Mouse (Mus musculus) liver, embryonic 16.5 days (tissue): ENCODE results near the gene Fars2. TPM values are rescaled to one million over a fixed set of nuclear protein-coding genes. Genes with fewer than 3 reads are reported as not detected.

Experiments used
- ATAC-seq: fragments of 200-750 bp; cut with Nextera tagmentation; 2 replicates; pipeline ENCODE4 v1.8.0; 2017; ENCODE audit warnings: low read depth, mild to moderate bottlenecking, moderate number of reproducible peaks, moderate library complexity
- H3K27ac ChIP-seq: fragments of 300-500 bp; sonication (generic); 2 replicates; pipeline ENCODE4 v1.5.1; 2014; ENCODE audit warnings: mild to moderate bottlenecking, low read length
- H3K27me3 ChIP-seq: fragments of 300-500 bp; sonication (generic); 2 replicates; pipeline ENCODE4 v1.6.1; 2014; ENCODE audit warnings: low read depth, low read length, mixed read lengths; ENCODE audit not compliant: control insufficient read depth, insufficient read depth
- H3K36me3 ChIP-seq: fragments of 300-500 bp; sonication (generic); 2 replicates; pipeline ENCODE4 v1.6.1; 2014; ENCODE audit warnings: mild to moderate bottlenecking; ENCODE audit not compliant: control insufficient read depth, insufficient read depth
- H3K4me1 ChIP-seq: fragments of 300-500 bp; sonication (generic); 2 replicates; pipeline ENCODE4 v1.6.1; 2014; ENCODE audit warnings: low read depth, low read length, mixed read lengths; ENCODE audit not compliant: control insufficient read depth
- H3K4me2 ChIP-seq: fragments of 300-500 bp; sonication (generic); 2 replicates; pipeline ENCODE4 v1.6.1; 2014; ENCODE audit warnings: low read depth, low read length, mixed read lengths
- H3K4me3 ChIP-seq: fragments of 300-500 bp; sonication (generic); 2 replicates; pipeline ENCODE4 v1.5.1; 2014; ENCODE audit warnings: low read depth, mild to moderate bottlenecking, low read length
- H3K9ac ChIP-seq: fragments of 300-500 bp; sonication (generic); 2 replicates; pipeline ENCODE4 v1.6.1; 2014; ENCODE audit warnings: low read depth, low read length
- H3K9me3 ChIP-seq: fragments of 300-500 bp; sonication (generic); replicated peaks from 2 replicates; pipeline ENCODE4 v1.6.1; 2016; ENCODE audit warnings: low read length; ENCODE audit not compliant: control insufficient read depth
- WGBS: fragments of 180-500 bp; shearing (Covaris S2); extraction: QIAGEN DNeasy Blood & Tissue Kit; methylation state at CpG from one replicate; pipeline ENCODE4 v1.1.7; 2014; ENCODE audit not compliant: insufficient replicate concordance; 5-methylcytosine and 5-hydroxymethylcytosine counted together
- polyA plus RNA-seq: library from polyadenylated mRNA; unstranded; fragments of >200 nt; fragmentation: Nextera tagmentation; extraction: Ambion mirVana; gene quantifications from 2 replicates; pipeline ENCODE4 v1.2.1, GENCODE M21; 2015

The Fars2 gene
- polyA plus RNA-seq, 1 experiment from 2014 or later = 26.0 TPM

DNA sequence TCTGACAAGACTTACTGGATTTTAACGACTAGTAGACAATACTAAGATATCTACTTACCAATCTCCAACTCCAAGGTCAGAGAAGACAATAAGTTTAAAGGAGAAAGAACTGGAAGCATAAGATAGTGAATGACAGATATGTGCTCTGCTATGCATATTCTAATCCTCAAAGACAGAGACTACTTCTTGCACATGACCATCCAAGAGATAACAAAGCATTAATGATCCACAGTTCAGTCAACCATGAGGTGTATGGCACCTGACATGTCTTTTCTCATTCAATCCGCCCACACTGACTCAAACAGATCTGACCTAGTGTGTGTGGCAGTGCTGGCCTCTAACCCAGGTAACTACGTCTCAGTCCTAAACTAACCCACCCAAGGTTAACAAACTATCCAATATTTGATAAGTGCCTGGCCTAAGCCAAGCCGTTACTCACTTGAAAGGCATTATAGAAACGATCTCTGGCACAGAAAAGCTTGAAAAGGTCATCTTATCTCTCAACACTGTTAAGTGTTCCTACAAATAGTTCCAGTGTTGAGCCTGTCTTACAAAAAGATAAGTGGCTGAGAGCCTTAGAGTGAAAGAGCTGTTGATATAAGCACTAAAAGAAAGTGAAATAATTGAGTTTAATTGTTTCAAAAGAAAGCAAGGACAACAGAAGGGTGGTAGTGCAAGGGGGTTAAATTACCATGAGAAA is 20.4 kb upstream of the Fars2 start:
- peak overlapping the region; percentile 56 for H3K27ac ChIP-seq
- peaks cover 14% of the 10 kb centered on the region for H3K4me1 ChIP-seq
- H3K4me3 ChIP-seq = no peak overlapping the region
- H3K36me3 ChIP-seq = no peaks in the 10 kb centered on the region
- H3K9ac ChIP-seq = peak overlapping the region; percentile 6; the same call in 1 of the 2 replicates
- WGBS = 20% methylated on average over 5 of the region's 5 CpGs
- peak; percentile 81 for ATAC-seq
- H3K4me2 ChIP-seq = peak overlapping the region; percentile 1; the same call in 1 of the 2 replicates
- no peaks in the 10 kb centered on the region for H3K27me3 ChIP-seq
- no peaks in the 10 kb centered on the region for H3K9me3 ChIP-seq

GRCm38 (mm10) chr13:36105591-36105990 is 11.6 kb upstream of the Fars2 start:
- no peak overlapping the region for H3K4me3 ChIP-seq
- H3K36me3 ChIP-seq = no peaks in the 10 kb centered on the region
- H3K27me3 ChIP-seq = no peaks in the 10 kb centered on the region
- no peaks in the 10 kb centered on the region for H3K4me1 ChIP-seq
- no peak for ATAC-seq
- H3K9ac ChIP-seq = no peak overlapping the region
- H3K4me2 ChIP-seq = no peak overlapping the region
- 91% methylated on average over 6 of the region's 6 CpGs for WGBS
- H3K27ac ChIP-seq = no peak overlapping the region
- H3K9me3 ChIP-seq = no peaks in the 10 kb centered on the region

DNA sequence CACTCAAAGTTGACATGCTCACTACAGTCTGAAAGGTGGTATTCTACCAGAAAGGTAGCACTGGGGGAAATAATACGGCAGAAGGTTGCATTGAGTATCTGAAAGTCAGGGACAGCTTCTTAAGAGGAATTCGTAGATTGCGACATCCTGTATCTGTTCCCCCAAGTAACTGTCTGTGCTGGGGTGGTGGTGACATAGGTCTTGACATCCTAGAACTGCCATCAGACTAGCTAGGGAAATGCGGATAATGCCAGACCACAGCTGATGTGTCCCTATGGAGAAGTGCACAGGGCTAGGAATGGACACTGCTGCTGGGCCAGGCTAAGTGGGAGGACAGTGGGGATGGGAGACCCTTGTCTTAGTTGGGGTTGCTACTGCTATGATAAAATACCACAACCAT is 8.7 kb upstream of the Fars2 start:
- no peak for ATAC-seq
- Histone ChIP-seq H3K27me3 (no peaks in the 10 kb centered on the region), H3K27ac (no peak overlapping the region), H3K9me3 (no peaks in the 10 kb centered on the region), H3K4me3 (no peak overlapping the region), H3K4me1 (no peaks in the 10 kb centered on the region), H3K36me3 (no peaks in the 10 kb centered on the region), H3K9ac (no peak overlapping the region), H3K4me2 (no peak overlapping the region)
- WGBS = 82% methylated on average over 4 of the region's 4 CpGs

DNA sequence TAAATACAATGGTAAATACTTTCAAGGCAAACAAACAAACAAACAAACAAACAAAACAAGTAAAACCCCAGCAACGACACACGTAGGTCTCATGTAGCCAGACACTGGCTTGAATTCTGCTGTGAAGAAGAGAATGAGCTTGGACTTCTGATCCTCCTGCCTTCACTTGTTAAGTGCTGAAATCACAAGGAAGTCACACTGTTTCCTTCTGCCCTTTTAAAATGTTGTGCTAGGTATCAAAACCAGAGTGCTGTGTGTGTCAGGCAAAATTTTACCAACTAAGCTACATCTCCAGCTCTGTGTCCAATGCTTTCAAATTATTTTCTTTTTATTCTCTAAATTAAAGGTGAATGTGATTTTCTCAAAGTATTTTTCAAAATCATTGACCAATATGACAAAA is 5.9 kb upstream of the Fars2 start:
- no peak for ATAC-seq
- no peak overlapping the region for H3K27ac ChIP-seq
- no peak overlapping the region for H3K4me3 ChIP-seq
- no peak overlapping the region for H3K9ac ChIP-seq
- WGBS = 82% methylated on average over 2 of the region's 2 CpGs
- H3K27me3 ChIP-seq = no peaks in the 10 kb centered on the region
- H3K9me3 ChIP-seq = no peaks in the 10 kb centered on the region
- no peaks in the 10 kb centered on the region for H3K36me3 ChIP-seq
- no peak overlapping the region for H3K4me2 ChIP-seq
- peaks cover 13% of the 10 kb centered on the region for H3K4me1 ChIP-seq

DNA sequence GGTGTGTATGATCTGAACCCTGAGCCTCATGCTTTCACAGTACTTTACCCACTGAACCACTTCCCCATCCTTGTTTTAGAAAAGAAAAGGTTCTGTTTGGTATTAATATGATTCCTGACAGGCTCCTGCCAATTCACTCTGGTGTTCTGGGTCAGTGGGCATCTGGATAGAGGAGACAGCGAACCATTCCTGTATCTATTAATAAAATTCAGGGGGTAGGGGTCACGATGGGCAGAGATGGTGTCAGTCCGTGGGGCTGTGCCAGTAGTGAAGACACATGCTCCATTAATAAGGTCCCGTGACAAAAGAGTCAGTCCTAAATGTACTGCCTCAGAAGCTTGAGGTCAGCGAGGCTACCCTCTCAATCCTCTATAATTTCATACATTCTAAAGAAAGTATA is 4.0 kb upstream of the Fars2 start:
- peaks cover 17% of the 10 kb centered on the region for H3K4me1 ChIP-seq
- no peaks in the 10 kb centered on the region for H3K27me3 ChIP-seq
- WGBS = 75% methylated on average over 5 of the region's 5 CpGs
- no peak overlapping the region for H3K4me3 ChIP-seq
- ATAC-seq = no peak
- H3K36me3 ChIP-seq = no peaks in the 10 kb centered on the region
- no peak overlapping the region for H3K27ac ChIP-seq
- no peaks in the 10 kb centered on the region for H3K9me3 ChIP-seq
- H3K4me2 ChIP-seq = no peak overlapping the region
- H3K9ac ChIP-seq = no peak overlapping the region

DNA sequence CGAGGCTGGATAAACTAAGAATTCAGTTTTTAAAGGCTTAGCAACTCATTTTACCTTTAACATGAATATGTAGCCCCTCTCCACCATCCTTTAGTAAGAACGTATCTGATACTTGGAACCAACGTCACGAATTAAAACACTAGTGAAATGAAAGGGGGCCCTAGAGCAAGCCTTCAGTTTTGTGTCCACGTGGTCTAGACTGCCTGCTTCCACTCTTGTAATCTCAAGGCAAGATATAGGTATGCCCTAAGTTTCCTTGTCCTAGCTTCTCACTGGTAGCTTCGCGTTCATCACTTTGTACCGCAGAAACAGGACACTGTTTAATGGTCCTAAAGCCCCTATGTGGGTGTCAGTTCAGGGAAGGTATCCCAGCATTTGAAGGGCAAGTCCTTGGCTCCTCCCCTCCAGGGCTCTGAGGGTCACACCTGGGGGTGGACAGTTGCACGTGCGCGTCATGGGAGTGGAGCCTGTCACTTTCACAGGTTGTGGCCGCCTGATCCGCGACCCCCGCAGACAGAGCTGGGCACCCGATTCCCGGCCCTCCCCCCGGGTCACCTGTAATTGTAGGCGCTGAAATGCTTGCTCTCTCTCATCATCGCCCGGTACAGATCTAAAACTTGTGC is 581 bp upstream of the Fars2 start:
- 4% methylated on average over 21 of the region's 21 CpGs for WGBS
- H3K4me1 ChIP-seq = peaks cover 22% of the 10 kb centered on the region
- peak overlapping the region; percentile 93 for H3K4me2 ChIP-seq
- H3K27ac ChIP-seq = peak overlapping the region; percentile 91
- ATAC-seq = peak; percentile 11; the same call in 1 of the 2 replicates
- no peaks in the 10 kb centered on the region for H3K36me3 ChIP-seq
- no peaks in the 10 kb centered on the region for H3K9me3 ChIP-seq
- peak overlapping the region; percentile 77 for H3K9ac ChIP-seq
- H3K27me3 ChIP-seq = no peaks in the 10 kb centered on the region
- peak overlapping the region; percentile 89 for H3K4me3 ChIP-seq

GRCm38 (mm10) chr13:36119684-36120083 is 2.5 kb downstream of the Fars2 start:
- Histone ChIP-seq H3K4me3 (no peak overlapping the region), H3K4me2 (no peak overlapping the region), H3K9me3 (no peaks in the 10 kb centered on the region), H3K27me3 (no peaks in the 10 kb centered on the region), H3K27ac (no peak overlapping the region), H3K36me3 (no peaks in the 10 kb centered on the region), H3K4me1 (peaks cover 22% of the 10 kb centered on the region), H3K9ac (no peak overlapping the region)
- 76% methylated on average over 4 of the region's 4 CpGs for WGBS
- ATAC-seq = no peak

DNA sequence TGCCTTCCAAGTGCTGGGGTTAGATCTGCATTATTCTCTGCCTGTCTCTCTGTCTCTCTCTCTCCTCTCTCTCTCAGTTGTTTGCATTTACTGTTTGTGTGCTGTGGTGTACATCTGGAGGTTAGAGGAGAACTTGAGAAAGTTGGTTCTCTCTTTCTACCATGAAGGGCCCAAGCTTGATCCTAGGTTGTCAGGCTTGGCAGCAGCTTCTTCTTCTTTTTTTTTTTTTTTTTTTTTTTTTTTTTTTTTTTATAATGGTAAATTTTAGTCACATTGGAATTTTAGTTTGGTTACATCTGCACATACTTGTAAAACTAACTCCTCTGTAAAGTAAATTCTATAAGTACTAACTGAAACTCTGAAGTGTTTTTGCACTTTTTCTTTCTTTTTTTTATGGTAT is 3.4 kb downstream of the Fars2 start:
- no peak for ATAC-seq
- no peak overlapping the region for H3K9ac ChIP-seq
- H3K27me3 ChIP-seq = no peaks in the 10 kb centered on the region
- no peak overlapping the region for H3K4me3 ChIP-seq
- no peaks in the 10 kb centered on the region for H3K36me3 ChIP-seq
- H3K4me1 ChIP-seq = peaks cover 14% of the 10 kb centered on the region
- no peaks in the 10 kb centered on the region for H3K9me3 ChIP-seq
- H3K27ac ChIP-seq = no peak overlapping the region
- H3K4me2 ChIP-seq = no peak overlapping the region

DNA sequence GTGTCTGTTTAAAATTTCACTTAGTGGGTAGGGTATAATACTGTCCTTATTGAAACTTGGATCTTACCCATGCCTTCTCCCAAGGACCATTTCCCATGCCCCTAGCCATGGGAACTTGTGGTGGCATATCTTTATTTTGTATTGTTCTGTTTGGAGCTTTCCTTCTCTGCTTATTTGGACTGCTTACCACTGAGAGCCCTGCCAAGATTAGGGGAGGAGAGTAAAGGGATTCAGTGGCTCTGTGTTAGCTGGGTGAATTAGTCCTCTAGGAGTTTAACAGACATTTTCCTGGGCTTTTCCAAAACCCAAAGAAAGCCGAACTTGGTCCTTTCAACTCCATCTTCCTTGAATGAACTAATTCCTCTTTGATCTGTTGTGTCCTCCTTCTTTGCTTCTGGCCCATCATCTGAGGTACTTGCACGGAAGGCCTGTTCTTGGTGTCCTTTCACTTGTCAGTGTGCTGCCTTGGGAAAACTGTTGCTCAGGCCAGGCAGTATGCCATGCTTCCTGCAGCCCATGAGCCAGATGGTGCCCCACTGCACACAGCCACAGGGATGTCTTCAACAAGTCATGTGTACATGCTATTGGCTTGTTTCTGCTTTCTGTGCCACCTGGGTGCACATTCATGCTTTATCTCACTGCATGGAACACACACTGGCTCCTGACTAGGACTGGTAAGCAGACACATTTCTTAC is 12.3 kb downstream of the Fars2 start:
- Histone ChIP-seq H3K27me3 (no peaks in the 10 kb centered on the region), H3K9ac (no peak overlapping the region), H3K4me2 (no peak overlapping the region), H3K27ac (no peak overlapping the region), H3K36me3 (no peaks in the 10 kb centered on the region), H3K4me3 (no peak overlapping the region), H3K4me1 (no peaks in the 10 kb centered on the region; the same call in 1 of the 2 replicates), H3K9me3 (no peaks in the 10 kb centered on the region)
- 70% methylated on average over 2 of the region's 2 CpGs for WGBS
- no peak for ATAC-seq
